Mouse (Mus musculus) 3T3-L1 (cell line): ENCODE measurements around the gene Gstp3.

ENCODE experiments used
- DNase-seq: peaks from one replicate; pipeline ENCODE4 v3.0.0-alpha.2; 2015; ENCODE audit warnings: low read depth, low spot score

Gene Gstp3

DNA sequence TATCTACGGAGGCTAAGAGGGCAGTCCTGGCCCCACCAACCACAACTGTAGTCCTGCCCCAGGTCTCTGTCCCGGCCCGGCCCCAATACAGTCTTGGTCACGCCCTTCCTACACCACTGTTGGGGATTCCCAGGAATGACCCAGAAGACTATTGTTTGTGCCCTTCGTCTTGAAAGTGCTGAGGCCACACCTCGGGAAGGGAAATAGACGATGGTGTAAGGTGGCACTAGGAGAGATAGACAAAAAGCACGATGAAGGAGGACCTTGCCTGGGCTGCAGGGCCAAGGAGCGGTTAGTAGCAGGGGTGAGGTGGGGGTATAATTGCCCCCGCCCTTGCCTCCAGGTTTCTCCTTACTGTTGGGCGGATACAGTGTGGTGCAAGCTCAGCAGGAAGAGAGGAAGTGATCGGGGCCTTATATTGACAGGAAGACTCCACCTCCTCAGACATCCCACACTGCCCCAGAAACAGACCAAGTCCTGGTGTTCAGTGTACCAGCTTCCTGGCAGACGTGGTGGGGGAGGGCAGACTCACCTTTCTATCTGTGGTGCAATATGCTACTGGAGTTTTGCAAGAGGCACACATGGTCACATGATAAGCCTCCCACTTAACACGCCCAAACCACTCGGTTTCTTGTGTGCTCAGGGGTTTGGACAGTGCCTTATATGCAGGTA is at the start of gene Gstp3:
Gstp3 (minus strand) TSS at position 501 of the 672 bp plus-strand sequence.
- no peak for DNase-seq

DNA sequence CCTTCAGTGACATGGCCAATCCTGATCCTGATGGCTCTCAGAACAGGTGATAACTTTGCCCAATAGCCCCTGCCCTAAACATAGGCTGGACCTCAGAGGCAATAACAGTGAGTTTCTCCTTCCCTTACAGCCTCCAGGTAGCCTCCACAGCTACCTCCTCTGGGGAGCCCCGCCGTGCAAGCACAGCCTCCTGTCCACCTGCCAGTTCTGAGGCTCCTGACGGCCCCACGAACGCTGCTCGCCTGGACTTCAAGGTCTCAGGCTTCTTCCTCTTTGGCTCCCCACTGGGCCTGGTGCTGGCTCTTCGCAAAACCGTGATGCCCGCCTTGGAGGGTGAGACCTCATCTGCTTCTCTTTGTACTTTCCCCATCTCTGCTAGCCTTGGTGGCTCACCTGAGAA is 49.2 kb upstream of the Gstp3 start:
- no peak for DNase-seq

GRCm38 (mm10) chr19:4106654-4107053 is 47.3 kb upstream of the Gstp3 start:
- DNase-seq = no peak

DNA sequence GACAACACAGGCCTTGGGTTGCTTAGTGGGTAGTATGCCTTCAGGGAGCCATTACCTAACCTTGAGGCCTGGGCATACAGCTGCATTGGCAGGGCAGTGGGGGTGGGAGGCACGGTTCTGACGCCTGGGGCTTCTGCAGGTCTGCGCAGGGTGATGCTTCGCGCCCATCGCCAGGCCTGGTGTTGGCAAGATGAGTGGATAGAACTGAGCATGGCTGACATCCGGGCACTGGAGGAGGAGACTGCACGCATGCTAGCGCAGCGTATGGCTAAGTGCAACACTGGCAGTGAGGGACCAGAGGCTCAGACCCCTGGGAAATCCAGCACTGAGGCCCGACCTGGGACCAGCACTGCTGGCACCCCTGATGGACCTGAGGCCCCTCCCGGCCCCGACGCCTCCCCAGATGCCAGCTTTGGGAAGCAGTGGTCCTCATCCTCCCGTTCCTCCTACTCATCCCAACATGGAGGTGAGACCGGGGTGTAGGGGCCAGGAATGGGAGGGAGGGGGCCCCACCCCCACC is 45.4 kb upstream of the Gstp3 start:
- DNase-seq = no peak

- no peak for DNase-seq
Observed at GRCm38 (mm10) chr19:4103792-4104191, 44.4 kb upstream of the Gstp3 start.

DNA sequence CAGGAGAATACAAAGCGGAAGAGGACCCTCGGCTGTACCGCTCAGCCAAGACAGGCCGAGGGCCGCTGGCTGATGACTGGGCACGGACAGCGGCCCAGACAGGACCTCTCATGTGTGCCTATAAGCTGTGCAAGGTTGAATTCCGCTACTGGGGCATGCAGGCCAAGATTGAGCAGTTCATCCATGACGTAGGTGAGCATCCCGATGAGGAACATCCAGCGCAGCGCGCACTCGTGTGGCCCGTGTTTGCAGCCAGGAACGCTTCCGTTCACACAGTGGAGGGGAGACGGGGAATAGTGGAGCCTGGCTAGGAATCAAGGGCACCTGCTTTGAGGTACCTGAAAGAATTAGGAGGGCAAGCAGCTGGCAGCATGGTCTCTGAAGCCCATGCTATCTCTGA is 43.9 kb upstream of the Gstp3 start:
- DNase-seq = no peak

DNA sequence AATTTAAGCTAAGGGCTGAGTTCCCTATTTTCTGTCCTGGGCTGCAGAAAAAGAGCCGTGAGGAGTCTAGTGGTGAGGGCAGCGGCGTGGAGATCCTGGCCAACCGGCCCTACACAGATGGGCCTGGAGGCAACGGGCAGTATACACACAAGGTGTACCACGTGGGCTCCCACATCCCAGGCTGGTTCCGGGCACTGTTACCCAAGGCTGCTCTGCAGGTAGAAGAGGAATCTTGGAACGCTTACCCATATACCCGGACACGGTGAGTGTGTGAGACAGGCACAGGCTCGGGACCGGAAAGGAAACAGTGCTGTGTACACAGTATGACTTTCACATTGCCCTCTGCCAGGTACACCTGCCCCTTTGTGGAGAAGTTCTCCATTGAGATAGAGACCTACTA is 43.3 kb upstream of the Gstp3 start:
- DNase-seq = no peak

- no peak for DNase-seq
Observed at GRCm38 (mm10) chr19:4102049-4102448, 42.7 kb upstream of the Gstp3 start.

DNA sequence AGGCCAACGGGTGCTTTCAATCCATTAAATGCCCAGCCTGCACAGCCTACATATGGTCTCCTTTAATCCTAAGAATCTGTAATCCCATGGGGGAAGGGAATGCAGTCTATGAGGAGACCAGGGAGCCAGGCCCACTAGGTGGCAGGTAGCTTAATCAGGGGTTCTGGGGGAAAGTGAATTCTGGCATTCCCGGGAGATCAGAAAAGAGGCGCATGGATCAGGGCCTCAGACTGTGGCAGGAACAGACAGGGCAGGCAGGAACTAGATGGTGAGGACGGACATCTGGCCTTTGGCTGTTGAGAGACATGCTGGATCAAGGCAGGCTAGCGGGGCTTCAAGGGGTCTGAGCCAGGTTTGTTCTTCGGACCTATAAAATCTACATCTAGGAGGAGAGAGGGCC is 42.1 kb upstream of the Gstp3 start:
- DNase-seq = no peak

DNA sequence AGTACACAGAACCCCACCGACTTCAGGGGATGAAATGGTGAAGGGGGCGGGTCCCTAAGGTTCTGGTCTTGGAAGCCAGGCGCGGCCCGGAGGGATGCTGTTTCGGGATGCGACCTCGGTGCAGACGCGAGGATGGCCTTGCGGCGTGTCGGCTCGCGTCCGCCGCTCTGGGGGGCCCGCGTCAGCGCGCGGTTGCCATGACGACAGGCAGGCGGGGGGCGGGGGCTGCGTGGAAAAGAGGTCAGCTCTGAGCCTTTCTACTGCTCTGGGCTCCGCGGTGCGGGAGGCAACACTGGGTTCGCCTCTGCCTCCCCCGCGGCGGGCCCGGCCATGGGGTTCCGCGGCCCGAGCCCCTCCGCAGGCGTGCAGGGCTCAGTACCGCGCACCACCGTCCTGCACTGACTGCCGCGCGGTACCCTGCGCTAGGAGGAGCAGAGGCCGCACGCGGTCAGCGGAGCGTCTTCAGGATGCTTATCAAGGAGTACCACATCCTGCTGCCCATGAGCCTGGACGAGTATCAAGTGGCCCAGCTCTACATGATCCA is 41.4 kb upstream of the Gstp3 start:
- DNase-seq = peak; percentile 39

DNA sequence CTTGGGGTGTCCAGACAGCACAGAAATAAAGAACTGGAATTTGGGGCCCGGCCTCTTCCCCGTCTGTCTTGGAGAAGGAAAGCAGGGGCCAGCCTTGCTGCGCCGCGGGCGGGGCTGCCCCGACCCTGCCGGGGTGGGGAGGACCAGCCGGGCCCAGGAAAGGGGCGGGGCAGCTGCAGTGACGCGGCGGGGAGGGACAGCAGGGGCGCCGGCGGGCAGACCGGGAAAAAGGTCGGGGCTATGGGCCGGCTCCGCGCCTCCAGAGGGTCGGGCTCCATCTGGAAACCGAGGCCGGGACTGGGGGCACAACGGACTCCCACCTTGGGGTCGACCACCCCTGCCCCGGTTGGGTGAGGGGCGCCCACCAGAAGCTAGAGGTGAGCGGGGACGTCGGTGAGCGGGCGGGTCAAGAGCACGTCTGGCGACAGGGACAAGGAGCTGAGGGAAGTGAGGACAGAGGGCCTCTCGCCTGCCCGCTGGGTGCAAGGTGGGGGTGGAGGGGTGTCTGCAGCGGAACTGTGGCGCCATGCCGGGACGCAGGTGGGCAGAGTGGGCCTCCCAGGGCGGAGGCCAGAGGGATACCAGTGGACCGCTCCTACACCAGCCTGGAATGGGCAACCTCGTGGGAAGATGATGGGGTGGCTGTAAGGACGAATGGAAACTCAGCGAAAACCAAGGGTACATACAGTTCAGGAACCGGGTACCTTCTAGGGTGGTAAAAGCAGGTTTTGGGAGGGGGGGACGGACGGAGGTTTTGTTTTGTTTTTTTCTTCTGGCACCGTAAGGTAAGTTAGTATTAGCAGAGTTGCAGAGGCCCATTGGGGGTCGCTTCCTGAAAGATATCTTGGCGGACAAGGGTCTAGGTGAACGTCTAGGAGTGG is 40.7 kb upstream of the Gstp3 start, which contains the start of gene Pitpnm1:
Pitpnm1 (plus strand) TSS at position 162 of the 881 bp plus-strand sequence.
- DNase-seq = peak; percentile 73

GRCm38 (mm10) chr19:4099056-4099455 is 39.7 kb upstream of the Gstp3 start:
- peak; percentile 99 for DNase-seq

DNA sequence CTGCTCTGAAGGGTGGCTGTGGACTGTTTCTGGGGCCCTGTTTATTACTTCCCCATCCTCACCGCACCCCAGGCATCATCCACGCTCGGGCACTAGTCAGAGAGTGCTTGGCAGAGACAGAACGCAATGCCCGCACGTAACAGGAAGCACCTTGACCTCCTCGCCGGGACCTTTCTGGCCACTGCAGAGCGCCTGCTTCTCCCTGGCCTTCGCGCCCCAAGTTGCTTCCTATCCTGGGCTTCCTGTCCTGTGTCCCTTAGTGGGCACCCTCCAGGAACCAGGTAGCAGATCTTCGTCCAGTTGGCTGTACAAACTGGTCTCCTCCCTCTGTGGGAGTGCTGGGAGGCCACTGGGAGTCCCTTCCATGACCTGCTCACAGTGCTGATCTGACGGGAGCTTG is 39.1 kb upstream of the Gstp3 start:
- DNase-seq = no peak

GRCm38 (mm10) chr19:4097441-4097825 is 38.1 kb upstream of the Gstp3 start:
- DNase-seq = peak; percentile 97

GRCm38 (mm10) chr19:4096642-4097440 is 37.5 kb upstream of the Gstp3 start, which contains the start of gene Cdk2ap2:
Cdk2ap2 (plus strand) TSS chr19:4097182.
- DNase-seq = peak; percentile 99

DNA sequence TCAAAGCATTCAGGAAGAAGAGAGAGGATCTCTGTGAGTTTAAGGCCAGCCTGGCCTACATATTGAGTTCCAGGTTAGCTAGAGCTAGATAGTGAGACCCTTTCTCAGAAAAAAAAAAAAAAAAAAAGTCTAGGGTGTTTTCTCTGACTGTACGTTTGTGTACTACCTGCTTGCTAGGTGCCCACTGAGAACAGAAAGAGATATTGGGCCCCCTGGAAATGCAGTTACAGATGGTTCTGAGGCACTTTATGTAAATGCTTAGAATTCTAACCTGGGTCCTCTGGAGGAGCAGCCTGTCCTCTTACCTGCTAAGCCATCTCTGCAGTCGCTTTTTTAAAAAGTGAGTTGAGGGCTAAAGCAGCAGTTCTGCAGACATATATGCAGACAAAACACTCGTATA is 36.4 kb upstream of the Gstp3 start:
- DNase-seq = no peak

- DNase-seq = peak; percentile 29
Observed at GRCm38 (mm10) chr19:4094774-4095303, 35.5 kb upstream of the Gstp3 start.

- peak; percentile 27 for DNase-seq
Observed at GRCm38 (mm10) chr19:4094348-4094747, 35.0 kb upstream of the Gstp3 start.

GRCm38 (mm10) chr19:4093772-4094171 is 34.4 kb upstream of the Gstp3 start:
- no peak for DNase-seq

- DNase-seq = peak; percentile 29
Observed at GRCm38 (mm10) chr19:4092750-4093149, 33.4 kb upstream of the Gstp3 start.

GRCm38 (mm10) chr19:4091383-4091782 is 32.0 kb upstream of the Gstp3 start:
- peak; percentile 65 for DNase-seq
